Mouse (Mus musculus) bone marrow, adult 2 months (tissue): ENCODE measurements around the gene Zcchc24.

Source experiments
- CTCF ChIP-seq: fragments of 200-500 bp; IDR thresholded peaks from 2 replicates; pipeline ENCODE4 v1.5.1; 2011; ENCODE audit warnings: low read length, control low read depth; ENCODE audit not compliant: control insufficient read depth, insufficient read depth
- POLR2A ChIP-seq: fragments of 200-500 bp; IDR thresholded peaks from 2 replicates; pipeline ENCODE4 v1.6.1; 2011; ENCODE audit warnings: low read depth, mild to moderate bottlenecking, control low read depth, low read length, borderline replicate concordance; ENCODE audit not compliant: control insufficient read depth

- no peak for TF ChIP-seq CTCF
- no peak for TF ChIP-seq POLR2A
Observed at GRCm38 (mm10) chr14:25776294-25776693, 7.5 kb upstream of the Zcchc24 start.
